Mouse (Mus musculus) forebrain, embryonic 12.5 days (tissue): ENCODE data around the gene Nfatc4. TPM values are rescaled to one million over a fixed set of nuclear protein-coding genes. Genes with fewer than 3 reads are reported as not detected.

Experiments used
- ATAC-seq: fragments of 200-750 bp; cut with Nextera tagmentation; 2 replicates; pipeline ENCODE4 v1.8.0; 2017; ENCODE audit warnings: moderate TSS enrichment; ENCODE audit not compliant: low FRiP score
- H3K27ac ChIP-seq: fragments of 300-500 bp; sonication (generic); 2 replicates; pipeline ENCODE4 v1.5.1; 2016; ENCODE audit warnings: mild to moderate bottlenecking
- H3K27me3 ChIP-seq: fragments of 300-500 bp; sonication (generic); 2 replicates; pipeline ENCODE4 v1.6.1; 2016; ENCODE audit warnings: mild to moderate bottlenecking
- H3K36me3 ChIP-seq: fragments of 300-500 bp; sonication (generic); replicated peaks from 2 replicates; pipeline ENCODE4 v1.6.1; 2016; ENCODE audit warnings: mild to moderate bottlenecking
- H3K4me1 ChIP-seq: fragments of 300-500 bp; sonication (generic); 2 replicates; pipeline ENCODE4 v1.6.1; 2016
- H3K4me2 ChIP-seq: fragments of 300-500 bp; sonication (generic); 2 replicates; pipeline ENCODE4 v1.6.1; 2016; ENCODE audit warnings: mild to moderate bottlenecking, moderate library complexity
- H3K4me3 ChIP-seq: fragments of 300-500 bp; sonication (generic); replicated peaks from 2 replicates; pipeline ENCODE4 v1.5.1; 2016; ENCODE audit warnings: mild to moderate bottlenecking
- H3K9ac ChIP-seq: fragments of 300-500 bp; sonication (generic); 2 replicates; pipeline ENCODE4 v1.6.1; 2016; ENCODE audit warnings: mild to moderate bottlenecking
- H3K9me3 ChIP-seq: fragments of 300-500 bp; sonication (generic); 2 replicates; pipeline ENCODE4 v1.6.1; 2016
- WGBS: fragments of 180-500 bp; shearing (Covaris S2); methylation state at CpG from one replicate; pipeline ENCODE4 v1.1.7; 2016; 5-methylcytosine and 5-hydroxymethylcytosine counted together
- polyA plus RNA-seq: library from polyadenylated mRNA; unstranded; fragments of >200 nt; fragmentation: Nextera tagmentation; extraction: Ambion mirVana; gene quantifications from 2 replicates; pipeline ENCODE4 v1.2.1, GENCODE M21; 2016

The Nfatc4 gene
- polyA plus RNA-seq, 1 experiment from 2014 or later = 35.6 TPM

DNA sequence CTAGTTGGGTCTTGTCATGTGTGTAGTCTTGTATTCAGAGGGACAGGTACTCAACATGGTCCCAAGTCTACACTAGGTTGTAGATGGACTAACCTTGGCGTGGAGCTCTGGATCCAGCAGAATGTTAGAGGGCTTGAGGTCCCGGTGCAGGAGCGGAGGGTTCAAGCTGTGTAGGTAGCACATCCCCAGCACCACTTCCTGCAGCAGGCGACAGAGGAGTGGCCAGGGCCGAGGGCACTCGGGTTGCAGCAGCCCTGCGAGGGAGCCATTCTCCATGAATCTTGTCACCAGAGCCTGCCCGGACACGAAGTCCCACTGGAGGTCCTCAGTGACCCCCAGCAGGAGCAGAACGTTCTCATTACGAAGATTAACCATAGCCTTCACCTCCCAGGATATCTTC lies 35.2 kb upstream of the Nfatc4 start:
- H3K9me3 ChIP-seq = no peaks in the 10 kb centered on the region
- H3K27ac ChIP-seq = no peak overlapping the region
- peak overlapping the region; percentile 28 for H3K4me3 ChIP-seq
- H3K9ac ChIP-seq = no peak overlapping the region
- no peak overlapping the region; the same call in 1 of the 2 replicates for H3K4me2 ChIP-seq
- no peak for ATAC-seq
- peaks cover 16% of the 10 kb centered on the region for H3K4me1 ChIP-seq
- peaks cover 80% of the 10 kb centered on the region for H3K27me3 ChIP-seq
- WGBS = 40% methylated on average over 11 of the region's 11 CpGs
- H3K36me3 ChIP-seq = no peaks in the 10 kb centered on the region

DNA sequence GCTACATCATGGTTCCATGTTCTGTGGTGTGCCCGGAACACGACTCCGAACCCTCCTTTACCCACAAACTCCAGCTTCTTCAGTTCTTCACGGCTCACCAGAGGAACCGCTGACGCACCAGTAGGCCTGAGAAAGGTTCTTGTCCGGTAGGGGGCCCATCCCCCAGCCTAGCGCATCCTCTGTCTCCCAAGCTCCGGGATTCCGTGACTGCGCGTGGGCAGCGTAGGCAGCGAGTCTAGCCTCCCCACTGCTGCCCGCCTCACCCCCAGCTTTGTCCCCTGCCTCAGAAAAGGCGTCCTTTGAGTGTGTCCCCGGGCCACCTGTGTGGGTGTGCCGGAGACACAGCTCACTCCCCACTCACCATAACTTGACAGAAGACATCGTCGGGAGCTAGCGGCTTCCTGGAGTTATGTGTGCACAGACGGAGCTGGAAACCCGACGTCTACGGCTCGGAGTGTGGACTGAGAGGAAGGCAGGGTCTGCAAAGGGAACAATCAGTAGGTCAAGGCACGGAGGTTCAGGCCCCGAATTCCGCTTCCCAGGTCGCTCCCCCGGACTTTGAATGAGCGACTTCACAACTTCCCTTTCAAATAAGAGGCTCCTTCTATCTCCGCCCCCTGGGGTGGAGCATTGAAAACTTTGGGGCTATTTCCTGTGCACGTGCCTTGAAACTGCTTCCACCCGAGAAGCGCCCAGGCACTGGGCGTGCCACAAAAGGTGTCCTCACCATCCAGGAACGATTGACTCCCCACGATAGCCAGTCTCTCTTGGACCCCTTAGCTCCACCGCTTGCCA lies 34.5 kb upstream of the Nfatc4 start, which contains the start of gene Ripk3:
Ripk3 (minus strand) TSS at position 610 of the 795 bp plus-strand sequence.
- no peaks in the 10 kb centered on the region for H3K9me3 ChIP-seq
- H3K4me3 ChIP-seq = peak within 1 kb of the TSS; percentile 28
- WGBS = 6% methylated on average over 40 of the region's 40 CpGs
- peaks cover 73% of the 10 kb centered on the region for H3K27me3 ChIP-seq
- no peak for ATAC-seq
- no peaks in the 10 kb centered on the region for H3K36me3 ChIP-seq
- no peak within 1 kb of the TSS for H3K27ac ChIP-seq
- H3K4me2 ChIP-seq = peak within 1 kb of the TSS; percentile 44
- H3K4me1 ChIP-seq = peaks cover 11% of the 10 kb centered on the region
- 0 out of 2 replicates have a peak within 1 kb of the TSS, but pooled peaks have one; percentile 12 for H3K9ac ChIP-seq

DNA sequence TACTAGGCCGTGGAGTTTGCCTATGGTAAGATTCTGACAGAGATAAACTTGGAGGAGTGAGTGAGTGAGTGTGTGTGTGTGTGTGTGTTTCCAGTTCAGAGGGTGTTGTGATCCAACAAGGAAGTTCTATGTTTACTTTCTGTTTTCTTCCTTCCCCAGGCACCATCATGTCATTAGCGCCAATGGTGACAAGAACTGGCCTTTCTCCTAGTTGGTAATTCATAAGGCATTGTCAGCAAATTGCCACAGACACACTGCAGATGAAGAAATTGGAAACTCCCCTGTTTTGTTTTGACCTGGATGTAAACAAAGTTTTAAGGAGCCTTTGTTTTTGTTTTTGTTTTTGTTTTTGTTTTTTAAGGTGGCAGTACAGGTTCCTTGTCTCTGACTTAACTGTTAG lies 29.5 kb upstream of the Nfatc4 start:
- ATAC-seq = no peak
- WGBS = 74% methylated on average over 2 of the region's 2 CpGs

DNA sequence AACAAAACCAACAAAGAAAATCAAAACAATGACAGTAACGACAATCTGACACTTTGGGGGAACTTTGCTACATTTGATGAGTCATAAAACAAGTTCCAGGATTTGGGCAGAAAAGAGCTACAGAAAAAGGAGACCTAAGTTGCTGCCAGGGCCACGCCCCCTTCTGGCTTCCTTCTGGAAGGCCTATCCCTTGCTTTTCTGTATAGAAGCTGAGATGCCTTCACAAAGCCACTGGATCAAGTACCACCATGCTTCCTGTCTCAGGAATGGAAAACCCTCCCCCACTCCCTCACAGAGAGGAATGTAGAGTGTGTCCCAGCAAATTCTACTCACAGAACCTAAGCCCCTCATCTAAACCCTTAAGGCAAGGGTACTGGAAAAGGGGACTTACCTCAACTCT lies 29.0 kb upstream of the Nfatc4 start:
- WGBS = 72% methylated on average over 2 of the region's 2 CpGs
- ATAC-seq = no peak
- no peaks in the 10 kb centered on the region for H3K9me3 ChIP-seq
- H3K27ac ChIP-seq = no peak overlapping the region
- H3K4me2 ChIP-seq = no peak overlapping the region
- no peak overlapping the region for H3K9ac ChIP-seq
- H3K27me3 ChIP-seq = peaks cover 18% of the 10 kb centered on the region
- H3K36me3 ChIP-seq = no peaks in the 10 kb centered on the region
- H3K4me3 ChIP-seq = no peak overlapping the region
- H3K4me1 ChIP-seq = no peaks in the 10 kb centered on the region

More for the DNA sequence above, 29.5 kb upstream of the Nfatc4 start:
- H3K4me1 ChIP-seq = peaks cover 1% of the 10 kb centered on the region
- no peak overlapping the region for H3K9ac ChIP-seq
- H3K4me3 ChIP-seq = no peak overlapping the region
- H3K27ac ChIP-seq = no peak overlapping the region
- H3K9me3 ChIP-seq = no peaks in the 10 kb centered on the region
- peaks cover 22% of the 10 kb centered on the region for H3K27me3 ChIP-seq
- no peak overlapping the region for H3K4me2 ChIP-seq
- no peaks in the 10 kb centered on the region for H3K36me3 ChIP-seq

DNA sequence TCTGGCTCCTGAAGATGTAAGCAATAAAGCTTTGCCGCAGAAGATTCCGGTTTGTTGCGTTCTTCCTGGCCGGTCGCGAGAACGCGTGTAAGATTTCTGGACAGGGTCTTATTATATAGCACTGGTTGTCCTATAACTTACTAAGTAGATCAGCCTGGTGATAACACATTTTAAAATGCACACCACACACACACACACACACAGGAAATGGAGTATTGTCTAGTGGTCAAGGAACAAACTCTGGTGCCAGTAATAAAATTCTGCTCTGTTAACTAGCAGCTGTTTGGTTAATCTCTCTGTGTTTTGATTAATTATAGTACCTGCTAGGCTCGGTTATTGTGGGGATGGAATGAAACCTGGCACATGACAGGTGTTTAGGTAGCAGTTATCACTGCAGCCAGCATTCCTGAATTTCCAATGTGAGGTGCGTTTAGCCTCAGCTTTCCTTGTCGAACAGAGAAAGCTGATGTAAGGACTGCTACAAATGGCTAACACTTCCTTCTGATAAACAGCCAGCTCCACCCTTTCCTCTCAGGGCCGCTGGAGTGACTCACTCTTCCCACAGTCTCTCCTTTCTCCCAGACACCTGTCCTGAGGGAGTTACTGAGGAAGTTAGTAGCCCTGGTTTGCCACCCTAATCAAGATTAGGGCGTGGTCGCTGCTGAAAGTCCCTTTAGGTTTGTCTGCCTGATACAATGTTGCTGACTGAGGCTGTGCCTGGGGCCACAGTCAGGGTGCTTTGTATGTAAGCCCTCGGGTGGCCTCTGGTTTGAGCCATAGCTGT lies 27.4 kb upstream of the Nfatc4 start:
- no peaks in the 10 kb centered on the region for H3K4me1 ChIP-seq
- H3K36me3 ChIP-seq = no peaks in the 10 kb centered on the region
- no peak overlapping the region for H3K9ac ChIP-seq
- no peaks in the 10 kb centered on the region for H3K9me3 ChIP-seq
- peaks cover 2% of the 10 kb centered on the region for H3K27me3 ChIP-seq
- no peak overlapping the region for H3K4me3 ChIP-seq
- ATAC-seq = no peak
- no peak overlapping the region for H3K27ac ChIP-seq
- WGBS = 90% methylated on average over 15 of the region's 15 CpGs
- H3K4me2 ChIP-seq = no peak overlapping the region

DNA sequence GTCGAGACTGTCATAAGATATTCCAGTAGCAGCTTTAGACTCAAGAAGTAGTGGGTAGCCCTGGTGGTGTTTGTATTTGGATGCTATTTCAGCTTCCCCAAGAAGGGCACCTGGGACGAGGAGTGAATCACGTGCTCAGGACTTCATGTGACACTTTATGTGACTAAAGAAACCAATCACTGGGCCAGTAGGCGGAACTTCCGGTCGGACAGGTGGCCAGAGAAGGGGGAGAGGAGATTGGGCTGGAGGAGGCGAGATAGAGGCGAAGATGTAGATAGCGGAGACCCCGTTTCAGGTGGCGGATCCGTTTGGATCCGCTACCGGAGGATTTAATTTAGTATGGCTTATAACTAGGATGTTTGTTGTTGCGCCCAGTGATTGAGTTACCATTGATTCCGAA lies 8.1 kb upstream of the Nfatc4 start:
- Histone ChIP-seq H3K9me3 (no peaks in the 10 kb centered on the region), H3K4me2 (peak overlapping the region; percentile 63), H3K9ac (peak overlapping the region; percentile 47), H3K36me3 (no peaks in the 10 kb centered on the region), H3K4me3 (peak overlapping the region; percentile 52), H3K4me1 (peaks cover 5% of the 10 kb centered on the region; the same call in 1 of the 2 replicates), H3K27ac (no peak overlapping the region), H3K27me3 (peaks cover 3% of the 10 kb centered on the region; the same call in 1 of the 2 replicates)
- 27% methylated on average over 16 of the region's 16 CpGs for WGBS
- ATAC-seq = peak; percentile 84

DNA sequence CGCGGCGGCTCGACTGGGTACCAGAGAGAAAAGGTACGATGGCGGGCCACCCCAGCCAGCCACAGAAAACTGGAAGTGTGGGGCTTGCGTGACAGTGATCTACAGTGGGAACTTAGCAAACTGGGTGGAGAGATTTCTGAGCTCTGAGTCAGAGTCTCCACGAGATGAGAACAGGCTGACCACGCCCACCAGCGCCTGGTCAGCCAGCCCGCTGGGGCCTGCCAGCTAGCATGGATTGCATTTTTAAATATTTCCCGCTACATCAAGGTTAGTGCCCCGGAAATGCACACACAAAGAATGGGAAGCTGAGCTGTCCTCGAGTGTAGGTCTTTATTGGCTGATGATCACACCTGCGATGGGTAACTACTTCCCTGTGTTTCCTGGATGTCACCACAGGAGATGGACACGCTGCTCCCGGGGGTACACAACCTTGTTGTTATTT lies 7.6 kb upstream of the Nfatc4 start:
- Histone ChIP-seq H3K27me3 (peaks cover 3% of the 10 kb centered on the region; the same call in 1 of the 2 replicates), H3K4me3 (peak overlapping the region; percentile 52), H3K4me1 (peaks cover 5% of the 10 kb centered on the region; the same call in 1 of the 2 replicates), H3K9ac (peak overlapping the region; percentile 47), H3K4me2 (peak overlapping the region; percentile 63), H3K36me3 (no peaks in the 10 kb centered on the region), H3K9me3 (no peaks in the 10 kb centered on the region), H3K27ac (no peak overlapping the region)
- WGBS = 24% methylated on average over 17 of the region's 17 CpGs
- peak; percentile 64 for ATAC-seq

DNA sequence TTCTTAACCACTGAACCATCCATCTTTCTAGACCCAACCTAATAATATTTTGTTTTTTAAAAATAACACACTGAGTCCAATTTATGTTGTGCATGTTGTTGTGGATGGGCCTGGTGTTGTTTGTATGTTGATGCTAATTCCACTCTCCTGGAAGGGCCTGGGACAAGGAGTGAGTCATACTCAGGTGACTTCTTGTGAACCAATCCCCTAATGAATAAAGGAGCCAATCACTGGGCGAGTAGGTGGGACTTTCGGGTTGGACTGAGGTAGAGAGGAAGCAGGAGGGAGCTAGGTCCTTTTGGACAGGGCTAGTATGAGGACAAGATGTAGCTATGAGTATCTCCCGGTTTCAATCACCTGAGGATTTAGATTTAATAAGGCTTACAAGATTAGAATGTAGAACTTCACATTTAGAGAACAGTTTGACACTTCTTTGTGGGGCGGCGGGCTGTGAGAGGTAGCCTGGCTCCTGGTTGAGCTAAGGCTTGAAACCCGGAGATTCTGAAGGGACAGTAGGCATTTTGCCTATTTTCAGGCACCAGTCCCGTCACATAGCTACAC lies 3.0 kb upstream of the Nfatc4 start:
- Histone ChIP-seq H3K9me3 (no peaks in the 10 kb centered on the region), H3K9ac (no peak overlapping the region), H3K27ac (no peak overlapping the region), H3K4me1 (peaks cover 27% of the 10 kb centered on the region), H3K4me3 (no peak overlapping the region), H3K36me3 (no peaks in the 10 kb centered on the region), H3K27me3 (peaks cover 4% of the 10 kb centered on the region; the same call in 1 of the 2 replicates), H3K4me2 (no peak overlapping the region)
- ATAC-seq = no peak
- 82% methylated on average over 7 of the region's 7 CpGs for WGBS

DNA sequence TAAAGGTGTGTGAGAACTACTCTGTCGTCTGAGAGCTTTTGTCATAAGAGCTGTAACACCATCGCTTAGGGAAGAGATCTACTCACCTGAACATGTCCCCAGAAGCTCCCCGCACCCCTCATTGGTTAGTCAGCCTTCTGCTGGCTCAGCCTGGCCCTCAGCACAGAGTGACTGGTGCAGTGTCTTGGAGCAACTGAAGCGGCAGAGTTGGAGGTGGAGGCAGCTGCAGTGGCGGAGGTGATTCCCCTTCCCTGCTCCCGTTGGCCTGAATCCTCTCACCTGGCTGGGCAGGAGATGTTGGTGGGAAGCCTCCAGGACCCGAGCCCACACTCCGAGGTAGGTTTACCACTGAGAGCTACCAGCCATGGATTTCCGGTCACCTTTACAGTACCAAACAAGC lies 2.4 kb upstream of the Nfatc4 start:
- no peak for ATAC-seq
- WGBS = 81% methylated on average over 9 of the region's 9 CpGs

DNA sequence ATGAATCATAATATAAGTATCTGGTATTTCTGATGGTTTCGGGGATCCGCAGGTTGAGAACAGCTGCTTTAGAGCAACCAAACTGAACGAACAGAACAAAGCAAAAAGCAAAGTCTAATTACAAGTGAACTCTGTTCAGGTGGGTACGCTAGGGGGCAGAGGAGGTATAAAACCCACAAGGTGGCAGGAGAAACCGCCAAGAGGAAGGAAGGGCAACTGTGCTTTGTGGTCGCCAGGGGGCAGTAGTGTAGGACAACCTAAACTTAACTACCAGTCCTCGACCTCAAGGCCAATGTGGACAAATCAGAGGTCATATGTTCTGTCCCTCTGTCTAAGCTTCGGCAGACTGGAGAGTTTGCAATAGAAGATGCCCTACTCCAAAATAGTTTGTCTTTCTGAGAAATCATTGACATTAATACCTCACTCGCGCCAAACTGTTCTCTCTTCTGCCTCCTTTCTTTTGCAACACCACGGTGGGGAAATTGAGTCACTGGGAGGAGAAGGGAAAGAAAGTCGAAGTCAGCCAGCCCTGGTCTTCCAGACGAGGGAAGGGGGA lies 431 bp upstream of the Nfatc4 start:
- Histone ChIP-seq H3K36me3 (no peaks in the 10 kb centered on the region), H3K4me2 (peak overlapping the region; percentile 84), H3K9me3 (no peaks in the 10 kb centered on the region), H3K27me3 (peaks cover 26% of the 10 kb centered on the region), H3K27ac (peak overlapping the region; percentile 92), H3K4me1 (peaks cover 43% of the 10 kb centered on the region), H3K9ac (no peak overlapping the region), H3K4me3 (peak overlapping the region; percentile 50)
- peak; percentile 33 for ATAC-seq
- WGBS = 3% methylated on average over 13 of the region's 13 CpGs

More for the DNA sequence above, 2.4 kb upstream of the Nfatc4 start:
- H3K9ac ChIP-seq = no peak overlapping the region
- peaks cover 31% of the 10 kb centered on the region for H3K4me1 ChIP-seq
- no peaks in the 10 kb centered on the region for H3K9me3 ChIP-seq
- H3K4me3 ChIP-seq = no peak overlapping the region
- H3K27ac ChIP-seq = no peak overlapping the region
- H3K36me3 ChIP-seq = no peaks in the 10 kb centered on the region
- H3K27me3 ChIP-seq = peaks cover 10% of the 10 kb centered on the region
- H3K4me2 ChIP-seq = no peak overlapping the region

DNA sequence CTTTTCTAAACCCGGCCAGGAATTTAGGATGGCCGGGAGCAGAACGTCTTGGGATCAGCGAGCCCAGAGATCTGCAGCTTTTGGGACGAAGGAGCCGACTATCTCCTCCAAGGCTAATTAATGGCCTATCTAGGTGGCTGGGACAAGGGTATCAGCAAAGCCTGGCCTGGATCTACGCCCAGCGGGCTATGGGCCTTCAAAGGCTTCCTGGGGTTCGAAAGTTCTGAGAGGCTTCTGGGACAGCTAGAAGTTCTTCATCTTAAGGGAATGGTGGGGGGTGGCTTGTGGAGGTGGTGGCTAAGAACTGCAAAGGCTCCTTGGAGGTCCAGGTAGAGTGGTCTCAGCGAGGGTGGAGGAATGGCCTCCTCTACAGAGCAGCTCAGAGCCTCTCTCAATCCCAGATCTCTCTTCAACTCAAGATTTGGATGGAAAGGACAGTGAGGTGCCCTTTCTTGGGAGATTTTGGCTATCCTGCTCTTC lies 1.1 kb downstream of the Nfatc4 start:
- 1% methylated on average over 10 of the region's 10 CpGs for WGBS
- no peaks in the 10 kb centered on the region for H3K36me3 ChIP-seq
- ATAC-seq = 0 out of 2 replicates have a peak, but pooled peaks have one; percentile 12

More for the DNA sequence above, 1.1 kb downstream of the Nfatc4 start:
- H3K4me3 ChIP-seq = peak overlapping the region; percentile 50
- peak overlapping the region; percentile 92 for H3K27ac ChIP-seq
- H3K4me1 ChIP-seq = peaks cover 43% of the 10 kb centered on the region
- H3K9me3 ChIP-seq = no peaks in the 10 kb centered on the region
- H3K4me2 ChIP-seq = peak overlapping the region; percentile 84
- peaks cover 30% of the 10 kb centered on the region for H3K27me3 ChIP-seq
- H3K9ac ChIP-seq = peak overlapping the region; percentile 52
